In the genomic region with DNA sequence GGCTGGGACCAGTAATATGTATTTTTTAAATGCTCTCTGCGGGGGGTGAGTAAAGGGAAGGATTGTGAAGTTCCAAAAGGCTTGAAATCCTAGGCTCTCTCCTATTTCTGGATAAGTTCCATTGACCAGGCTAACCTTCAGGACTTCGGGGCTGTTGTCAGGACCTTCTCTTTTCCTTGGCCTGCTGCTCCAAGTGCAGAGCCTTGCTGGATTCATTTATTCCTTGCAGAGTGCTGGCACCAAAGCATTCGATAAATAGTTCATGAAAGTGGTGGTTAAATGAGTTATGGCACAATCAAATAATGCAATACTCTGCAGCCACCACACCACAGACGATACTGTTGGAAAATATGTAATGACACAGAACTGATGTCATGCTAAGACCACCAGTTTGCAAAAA, we compare ENCODE assay signal across 18 mouse cellular contexts.
"Had no signal": no experiment of that assay in that cellular context is flagged by ENCODE, and none has a peak within 500 bp of the region (broad histone marks: within the 10 kb centered on the region; RNA-seq: fewer than 3 reads in every experiment).

No protein-coding gene starts in this region.

- DNase-seq: lung, adult 18-20 months; lung, embryonic 14.5 days; lung, postnatal 10 days; lung, postnatal 4 days; retina, postnatal 1 day; right cerebral cortex, adult 18-20 months; right cerebral cortex, postnatal 25 days; right cerebral cortex, postnatal 4 days; thymus, adult 18-20 months; thymus, postnatal 14 days; thymus, postnatal 36 days had no signal

- H3K27ac ChIP-seq: liver, embryonic 14.5 days; midbrain, embryonic 10.5 days; midbrain, embryonic 13.5 days; midbrain, embryonic 15.5 days; neural tube, embryonic 13.5 days; neural tube, embryonic 15.5 days had no signal

- H3K4me3 ChIP-seq: midbrain, embryonic 10.5 days; midbrain, embryonic 13.5 days; midbrain, embryonic 15.5 days; myocyte; neural tube, embryonic 13.5 days; neural tube, embryonic 15.5 days had no signal
